Mouse (Mus musculus) brown adipose tissue, adult 24 weeks (tissue): Measurements from ENCODE around the gene Slc44a4. TPM values are rescaled to one million over a fixed set of nuclear protein-coding genes. Genes with fewer than 3 reads are reported as not detected.
"Not testable (repeated sequence)": the region's sequence is repeated elsewhere in the genome, so short reads cannot be mapped to it uniquely, and the experiment has no call there.

Experiments used
- H3K27ac ChIP-seq: fragments of 200-500 bp; replicated peaks from 2 replicates; pipeline ENCODE4 v1.5.1; 2012; ENCODE audit warnings: low read depth, mild to moderate bottlenecking, low read length
- H3K4me1 ChIP-seq: fragments of 200-500 bp; 2 replicates; pipeline ENCODE4 v1.6.1; 2012; ENCODE audit warnings: low read length, mixed read lengths; ENCODE audit not compliant: control insufficient read depth, insufficient read depth, insufficient read length
- H3K4me3 ChIP-seq: fragments of 200-500 bp; 2 replicates; pipeline ENCODE4 v1.5.1; 2012; ENCODE audit warnings: low read depth, mild to moderate bottlenecking, low read length, moderate library complexity; ENCODE audit not compliant: insufficient read depth
- polyA plus RNA-seq: library from polyadenylated mRNA; stranded (reverse); fragments of >200 nt; gene quantifications from 2 replicates; pipeline ENCODE4 v1.2.4, GENCODE M21; 2012; ENCODE audit not compliant: missing spikeins, insufficient read depth, insufficient read length

Gene Slc44a4
- polyA plus RNA-seq, 1 experiment, result not detected

DNA sequence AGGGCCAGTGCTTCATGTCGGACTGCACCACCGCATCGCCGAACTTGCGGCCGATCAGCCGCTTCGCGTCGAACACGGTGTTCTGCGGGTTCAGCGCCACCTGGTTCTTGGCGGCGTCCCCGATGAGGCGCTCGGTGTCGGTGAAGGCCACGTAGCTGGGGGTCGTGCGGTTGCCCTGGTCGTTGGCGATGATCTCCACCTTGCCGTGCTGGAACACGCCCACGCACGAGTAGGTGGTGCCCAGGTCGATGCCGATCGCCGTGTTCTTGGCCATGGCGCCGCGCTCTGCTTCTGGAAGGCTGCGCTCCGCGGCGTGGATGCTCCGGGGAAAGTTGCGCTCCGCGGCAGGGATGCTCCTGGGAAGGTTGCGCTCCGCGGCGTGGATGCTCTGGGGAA, 44.5 kb downstream of the Slc44a4 start:
- H3K27ac ChIP-seq, H3K4me1 ChIP-seq: not testable (repeated sequence)
- H3K4me3 ChIP-seq, result peak overlapping the region; percentile 61

DNA sequence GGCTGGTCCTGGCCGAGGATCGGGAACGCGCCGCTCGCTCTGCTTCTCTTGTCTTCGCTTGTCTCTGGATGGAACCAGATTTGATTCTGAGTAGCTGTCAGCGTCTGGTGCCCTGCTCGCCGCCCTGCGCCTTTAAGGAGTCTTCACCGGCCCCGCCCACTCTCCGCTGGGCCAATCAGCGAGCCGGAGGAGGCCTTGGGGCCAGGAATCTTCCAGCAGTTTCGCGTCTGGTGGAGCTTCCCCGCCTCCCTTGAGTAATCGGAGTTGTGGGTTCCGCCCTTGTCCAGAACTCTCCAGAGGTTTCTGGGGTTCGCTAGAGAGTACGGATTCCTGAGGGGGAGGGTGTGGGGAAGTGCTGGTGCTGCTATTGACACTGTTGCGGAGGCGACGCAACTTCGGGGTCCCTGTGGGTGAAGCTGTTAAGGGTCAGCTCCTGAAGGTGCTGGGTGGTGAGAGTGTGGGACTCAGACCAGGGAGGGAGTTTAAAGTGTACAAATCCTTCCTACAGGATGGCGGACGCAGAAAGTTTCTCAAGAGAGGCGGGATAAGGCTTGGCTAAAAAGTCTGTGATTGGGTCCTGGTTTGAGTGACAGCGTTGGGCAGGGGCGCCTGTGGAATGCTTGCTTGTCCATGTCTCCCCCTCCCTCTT, 45.0 kb downstream of the Slc44a4 start, which contains the start of gene Hspa1b:
Gene Hspa1b (minus strand): TSS at position 109 of the 649 bp plus-strand sequence.
- H3K4me1 ChIP-seq, result not testable (repeated sequence)
- Histone ChIP-seq H3K4me3 (peak within 1 kb of the TSS; percentile 98), H3K27ac (peak within 1 kb of the TSS; percentile 100)

DNA sequence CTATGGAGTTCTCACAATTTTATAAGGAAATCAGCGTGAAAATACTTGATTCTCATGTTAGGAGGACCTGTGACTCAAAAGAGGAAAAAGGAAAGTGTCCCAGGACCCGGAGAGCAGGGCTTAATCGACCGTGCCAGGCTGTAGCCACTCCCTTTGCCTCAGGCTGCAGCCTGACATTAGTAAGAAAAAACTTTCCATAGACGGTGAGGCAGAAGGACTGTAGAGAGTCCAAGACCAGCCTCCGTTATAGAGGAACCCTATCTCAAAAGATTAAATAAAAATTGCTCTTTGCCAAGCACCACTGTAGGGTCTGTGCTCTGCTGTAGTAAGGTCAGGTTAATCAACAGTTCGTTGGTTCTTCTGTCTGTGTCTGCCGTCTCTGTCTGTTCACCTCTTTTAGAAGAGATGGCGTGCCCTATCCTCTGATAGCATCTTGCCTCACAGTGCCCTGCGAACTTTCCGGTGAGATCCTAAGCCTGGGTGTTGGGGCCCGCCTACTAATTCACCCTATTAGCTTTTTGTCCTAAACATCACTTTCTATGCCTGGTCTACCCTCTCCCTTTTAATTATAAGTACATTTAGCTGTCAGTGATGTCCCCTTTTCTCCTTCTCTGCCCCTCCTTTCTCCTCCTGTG, 45.7 kb downstream of the Slc44a4 start:
- Histone ChIP-seq H3K4me3 (peak overlapping the region; percentile 98), H3K27ac (peak overlapping the region; percentile 100), H3K4me1 (no peaks in the 10 kb centered on the region; the same call in 1 of the 2 replicates)

DNA sequence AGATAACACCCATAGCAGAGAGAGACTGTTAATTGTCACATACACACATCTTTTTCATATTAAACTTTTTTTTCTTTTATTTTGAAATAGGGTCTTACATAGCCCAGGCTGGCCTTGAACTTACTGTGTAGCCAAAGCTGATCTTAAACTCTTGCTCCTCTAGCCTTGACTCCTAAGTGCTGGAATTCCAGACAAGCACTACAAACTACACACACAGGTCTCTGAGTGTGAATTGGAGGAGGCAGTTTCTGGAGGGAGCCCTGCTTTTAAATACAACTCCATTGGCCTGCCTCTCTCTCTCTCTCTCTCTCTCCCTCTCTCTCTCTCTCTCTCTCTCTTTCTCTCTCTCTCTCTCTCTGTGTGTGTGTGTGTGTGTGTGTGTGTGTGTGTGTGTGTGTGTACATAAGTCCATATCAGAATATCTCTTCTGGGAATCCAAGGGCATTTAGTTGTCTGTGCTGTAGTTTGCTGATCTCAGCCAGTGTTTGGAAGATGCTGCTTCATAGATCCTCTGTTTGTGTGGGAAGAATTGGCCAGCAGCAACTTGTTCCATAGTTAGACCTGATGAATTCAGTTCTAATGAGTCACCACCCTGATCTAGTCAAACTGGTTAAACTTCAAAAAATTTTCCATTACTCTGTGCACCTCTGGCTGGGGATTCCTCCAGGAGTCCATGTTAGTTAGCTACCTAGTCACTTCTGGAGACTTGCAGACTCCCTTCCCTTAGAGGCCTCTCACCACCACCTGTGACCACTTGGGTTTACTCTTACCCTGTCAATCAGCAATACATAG, 46.6 kb downstream of the Slc44a4 start:
- no peak overlapping the region for H3K4me3 ChIP-seq
- H3K4me1 ChIP-seq, result no peaks in the 10 kb centered on the region; the same call in 1 of the 2 replicates
- peak overlapping the region; percentile 54 for H3K27ac ChIP-seq

DNA sequence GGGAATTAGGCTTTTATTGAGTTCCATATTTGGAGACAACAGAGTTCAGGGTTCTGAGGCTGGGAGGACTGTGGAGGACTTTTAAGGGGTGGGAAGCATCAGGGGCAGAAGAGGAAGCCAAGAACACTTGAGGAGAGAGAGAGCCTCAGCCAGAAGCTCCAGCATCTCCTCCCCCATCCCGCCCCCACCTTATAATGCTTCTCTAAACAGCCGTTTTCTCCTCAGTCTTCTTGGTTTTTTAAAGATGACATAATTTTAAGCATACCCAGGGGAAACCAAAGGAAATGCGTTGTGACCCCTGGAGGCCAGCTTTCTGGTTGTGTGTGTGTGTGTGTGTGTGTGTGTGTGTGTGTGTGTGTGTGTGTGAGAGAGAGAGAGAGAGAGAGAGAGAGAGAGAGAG, 47.9 kb downstream of the Slc44a4 start:
- Histone ChIP-seq H3K4me1 (no peaks in the 10 kb centered on the region; the same call in 1 of the 2 replicates), H3K27ac (peak overlapping the region; percentile 68), H3K4me3 (no peak overlapping the region)

DNA sequence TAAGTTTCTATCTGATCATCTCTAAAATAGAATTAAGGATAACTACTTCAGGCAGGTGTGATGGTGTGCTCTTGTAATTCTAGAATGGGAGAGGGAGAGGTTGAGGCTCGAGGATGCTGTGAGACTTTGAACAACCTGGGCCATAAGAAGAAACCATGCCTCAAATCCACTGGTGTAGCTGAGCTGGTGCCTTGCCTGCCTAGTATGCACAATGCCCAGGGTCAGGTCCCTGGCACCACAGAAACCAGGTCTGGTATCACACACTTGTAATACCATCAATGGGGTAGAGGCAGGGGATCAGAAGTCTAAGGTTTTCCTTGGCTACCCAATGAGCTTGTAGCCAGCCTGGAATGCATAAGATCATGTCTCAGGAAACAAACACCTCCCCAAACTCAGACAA, 48.6 kb downstream of the Slc44a4 start:
- no peak overlapping the region for H3K27ac ChIP-seq
- H3K4me1 ChIP-seq, result no peaks in the 10 kb centered on the region
- H3K4me3 ChIP-seq, result no peak overlapping the region

DNA sequence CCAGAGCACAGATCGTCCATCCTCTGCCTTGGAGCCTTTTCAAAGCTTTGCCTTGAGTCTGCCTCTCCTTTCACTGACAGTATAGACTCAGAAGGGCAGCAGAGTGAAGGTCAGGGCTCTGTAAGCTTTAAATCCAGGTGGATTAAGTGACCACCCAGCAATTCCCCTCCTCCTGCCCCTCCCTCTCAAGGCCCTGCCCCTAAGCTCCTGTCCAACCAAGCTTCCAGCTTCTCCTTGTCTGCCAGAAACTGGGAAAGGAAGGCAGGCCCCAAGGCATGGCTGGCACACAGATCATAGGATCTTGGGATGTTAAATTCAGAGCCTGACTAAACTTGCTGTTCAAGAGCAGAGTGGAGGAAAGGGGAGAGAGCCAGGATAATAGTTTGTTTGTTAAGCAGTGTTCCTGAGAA, 50.4 kb downstream of the Slc44a4 start:
- no peak overlapping the region for H3K4me3 ChIP-seq
- no peaks in the 10 kb centered on the region for H3K4me1 ChIP-seq
- no peak overlapping the region for H3K27ac ChIP-seq

DNA sequence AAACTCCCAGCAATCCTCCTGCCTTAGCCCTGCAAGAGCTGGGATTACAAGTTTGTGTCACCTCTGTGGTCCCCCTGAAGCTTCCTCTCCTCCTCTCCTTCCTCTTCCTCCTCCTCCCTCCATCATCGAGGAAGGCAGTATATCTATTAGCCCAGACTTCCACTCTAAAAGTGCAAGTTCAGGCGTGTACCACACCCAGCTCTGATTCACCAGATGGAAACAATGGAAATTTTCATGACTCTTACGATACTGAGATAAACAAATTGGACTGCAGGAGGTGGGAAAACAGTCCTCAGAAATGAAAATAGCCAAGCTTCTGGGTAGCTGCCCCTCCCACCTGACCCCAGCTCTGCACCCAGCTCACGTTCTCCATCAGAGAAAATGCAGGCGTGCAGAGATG, 51.4 kb downstream of the Slc44a4 start:
- H3K4me1 ChIP-seq, result no peaks in the 10 kb centered on the region
- H3K4me3 ChIP-seq, result no peak overlapping the region
- no peak overlapping the region for H3K27ac ChIP-seq

DNA sequence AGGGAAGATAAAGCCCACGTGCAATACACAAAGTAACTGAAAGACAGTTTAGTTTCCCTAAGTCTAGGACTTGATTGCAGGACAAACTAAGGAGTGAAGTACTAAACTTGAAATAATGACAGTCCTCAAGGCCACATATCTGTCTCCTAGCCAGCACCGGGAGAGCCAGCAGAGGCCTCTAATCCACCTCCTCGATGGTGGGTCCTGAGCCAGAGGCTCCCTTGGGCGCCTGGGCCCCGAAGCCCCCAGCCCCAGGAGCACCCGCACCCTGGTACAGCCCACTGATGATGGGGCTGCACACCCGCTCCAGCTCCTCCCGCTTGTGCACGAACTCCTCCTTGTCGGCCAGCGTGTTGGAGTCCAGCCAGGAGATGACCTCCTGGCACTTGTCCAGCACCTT, 55.6 kb downstream of the Slc44a4 start, which contains the start of gene Gm20481:
Gene Gm20481 (plus strand): TSS at position 91 of the 400 bp plus-strand sequence.
- H3K27ac ChIP-seq, H3K4me3 ChIP-seq, H3K4me1 ChIP-seq: not testable (repeated sequence)

DNA sequence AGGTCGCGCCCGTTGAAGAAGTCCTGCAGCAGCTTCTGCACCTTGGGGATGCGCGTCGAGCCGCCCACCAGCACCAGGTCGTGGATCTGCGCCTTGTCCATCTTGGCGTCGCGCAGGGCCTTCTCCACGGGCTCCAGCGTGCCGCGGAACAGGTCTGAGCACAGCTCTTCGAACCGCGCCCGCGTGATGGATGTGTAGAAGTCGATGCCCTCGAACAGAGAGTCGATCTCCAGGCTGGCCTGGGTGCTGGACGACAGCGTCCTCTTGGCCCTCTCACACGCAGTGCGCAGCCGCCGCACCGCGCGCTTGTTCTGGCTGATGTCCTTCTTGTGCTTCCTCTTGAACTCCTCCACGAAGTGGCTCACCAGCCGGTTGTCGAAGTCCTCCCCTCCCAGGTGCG, 56.6 kb downstream of the Slc44a4 start:
- H3K4me1 ChIP-seq, H3K27ac ChIP-seq, H3K4me3 ChIP-seq: not testable (repeated sequence)

DNA sequence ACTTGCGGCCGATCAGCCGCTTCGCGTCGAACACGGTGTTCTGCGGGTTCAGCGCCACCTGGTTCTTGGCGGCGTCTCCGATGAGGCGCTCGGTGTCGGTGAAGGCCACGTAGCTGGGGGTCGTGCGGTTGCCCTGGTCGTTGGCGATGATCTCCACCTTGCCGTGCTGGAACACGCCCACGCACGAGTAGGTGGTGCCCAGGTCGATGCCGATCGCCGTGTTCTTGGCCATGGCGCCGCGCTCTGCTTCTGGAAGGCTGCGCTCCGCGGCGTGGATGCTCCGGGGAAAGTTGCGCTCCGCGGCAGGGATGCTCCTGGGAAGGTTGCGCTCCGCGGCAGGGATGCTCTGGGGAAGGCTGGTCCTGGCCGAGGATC, 57.4 kb downstream of the Slc44a4 start:
- peak overlapping the region; percentile 42 for H3K4me3 ChIP-seq
- H3K27ac ChIP-seq, H3K4me1 ChIP-seq: not testable (repeated sequence)

DNA sequence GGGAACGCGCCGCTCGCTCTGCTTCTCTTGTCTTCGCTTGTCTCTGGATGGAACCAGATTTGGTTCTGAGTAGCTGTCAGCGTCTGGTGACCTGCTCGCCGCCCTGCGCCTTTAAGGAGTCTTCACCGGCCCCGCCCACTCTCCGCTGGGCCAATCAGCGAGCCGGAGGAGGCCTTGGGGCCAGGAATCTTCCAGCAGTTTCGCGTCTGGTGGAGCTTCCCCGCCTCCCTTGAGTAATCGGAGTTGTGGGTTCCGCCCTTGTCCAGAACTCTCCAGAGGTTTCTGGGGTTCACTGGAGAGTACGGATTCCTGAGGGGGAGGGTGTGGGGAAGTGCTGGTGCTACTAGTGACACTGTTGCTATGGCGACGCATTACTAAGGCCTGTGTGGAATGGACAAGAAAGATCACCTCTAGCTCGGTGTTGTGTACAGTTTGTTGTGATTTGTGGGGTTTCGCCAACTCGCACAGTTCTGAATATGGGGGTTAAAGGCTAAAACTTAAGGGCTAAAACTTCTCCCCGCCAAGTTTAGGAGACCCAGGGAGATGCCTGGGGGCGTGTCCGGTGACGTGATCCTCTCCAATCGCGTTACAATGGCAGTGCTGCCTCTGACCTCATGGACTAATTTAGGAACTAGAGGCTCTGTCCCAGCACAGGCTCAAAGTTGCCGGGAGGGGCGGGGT, 57.9 kb downstream of the Slc44a4 start, which contains the start of the genes Hspa1a and Hspa1l:
Gene Hspa1a (minus strand): TSS at position 88 of the 681 bp plus-strand sequence.
Gene Hspa1l (plus strand): TSS at position 635 of the 681 bp plus-strand sequence.
- Histone ChIP-seq H3K27ac (peak within 1 kb of the TSS; percentile 88), H3K4me3 (peak within 1 kb of the TSS; percentile 58)
- not testable (repeated sequence) for H3K4me1 ChIP-seq

DNA sequence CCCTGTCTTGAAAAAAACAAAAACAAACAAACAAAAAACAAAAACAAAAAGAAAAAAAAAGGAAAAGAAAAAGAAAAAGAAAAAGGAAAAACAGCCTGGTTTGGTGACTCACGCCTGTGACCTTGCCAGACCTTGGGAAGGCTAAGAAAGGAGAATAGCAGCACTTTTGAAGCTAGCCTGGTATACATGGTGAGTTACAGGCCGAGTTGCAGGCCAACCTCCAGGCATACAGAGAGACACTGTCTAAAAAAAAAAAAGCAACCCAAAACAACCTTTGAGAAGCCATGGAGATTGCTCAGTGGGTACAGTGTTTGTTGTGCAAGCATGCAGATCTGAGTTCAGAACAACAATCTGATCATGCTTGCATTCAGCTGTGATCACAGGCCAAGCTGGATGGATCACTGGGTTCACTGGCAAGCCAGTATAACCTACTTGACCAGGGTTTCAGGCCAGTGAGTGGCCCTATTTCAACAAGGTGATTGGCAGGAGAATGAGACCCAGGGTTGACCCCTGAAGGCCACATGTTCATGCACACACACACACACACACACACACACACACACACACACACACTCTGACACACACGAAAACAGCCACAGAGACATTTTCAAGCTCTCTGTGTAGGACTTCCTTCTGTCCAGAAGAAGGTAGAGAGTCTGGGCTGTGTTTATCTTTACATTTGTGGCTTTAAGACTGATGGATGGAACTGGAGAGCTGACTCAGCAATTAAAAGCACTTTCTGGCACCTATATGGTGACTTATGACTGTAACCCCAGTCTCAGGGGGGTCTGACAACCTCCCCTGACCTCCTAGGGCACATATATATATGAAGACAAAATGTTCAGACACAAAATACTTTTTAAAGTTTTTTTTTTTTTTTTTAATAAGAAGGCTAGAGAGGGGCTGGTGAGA, 61.6 kb downstream of the Slc44a4 start:
- H3K4me3 ChIP-seq, result no peak overlapping the region
- H3K4me1 ChIP-seq, result no peaks in the 10 kb centered on the region
- H3K27ac ChIP-seq, result no peak overlapping the region

DNA sequence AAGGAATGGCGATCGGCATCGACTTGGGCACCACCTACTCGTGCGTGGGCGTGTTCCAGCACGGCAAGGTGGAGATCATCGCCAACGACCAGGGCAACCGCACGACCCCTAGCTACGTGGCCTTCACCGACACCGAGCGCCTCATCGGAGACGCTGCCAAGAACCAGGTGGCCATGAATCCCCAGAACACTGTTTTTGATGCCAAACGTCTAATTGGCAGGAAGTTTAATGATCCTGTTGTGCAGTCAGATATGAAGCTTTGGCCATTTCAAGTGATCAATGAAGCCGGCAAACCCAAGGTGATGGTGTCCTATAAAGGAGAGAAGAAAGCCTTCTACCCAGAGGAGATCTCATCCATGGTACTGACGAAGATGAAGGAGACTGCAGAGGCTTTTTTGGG, 62.7 kb downstream of the Slc44a4 start:
- Histone ChIP-seq H3K4me1 (no peaks in the 10 kb centered on the region), H3K4me3 (no peak overlapping the region), H3K27ac (no peak overlapping the region)
